Mouse (Mus musculus) forebrain, embryonic 13.5 days (tissue): ENCODE data around the gene Gngt2. TPM values are rescaled to one million over a fixed set of nuclear protein-coding genes. Genes with fewer than 3 reads are reported as not detected.

Source experiments
- ATAC-seq: fragments of 200-750 bp; cut with Nextera tagmentation; 2 replicates; pipeline ENCODE4 v1.8.0; 2017
- H3K27ac ChIP-seq: fragments of 300-500 bp; sonication (generic); 2 replicates; pipeline ENCODE4 v1.5.1; 2015; ENCODE audit warnings: inconsistent platforms, mild to moderate bottlenecking, moderate library complexity
- H3K27me3 ChIP-seq: fragments of 300-500 bp; sonication (generic); 2 replicates; pipeline ENCODE4 v1.6.1; 2015; ENCODE audit warnings: mild to moderate bottlenecking, inconsistent platforms
- H3K36me3 ChIP-seq: fragments of 300-500 bp; sonication (generic); 2 replicates; pipeline ENCODE4 v1.6.1; 2015; ENCODE audit warnings: mild to moderate bottlenecking, inconsistent platforms; ENCODE audit not compliant: poor library complexity, severe bottlenecking
- H3K4me1 ChIP-seq: fragments of 300-500 bp; sonication (generic); 2 replicates; pipeline ENCODE4 v1.6.1; 2015; ENCODE audit warnings: inconsistent platforms
- H3K4me2 ChIP-seq: fragments of 300-500 bp; sonication (generic); 2 replicates; pipeline ENCODE4 v1.6.1; 2015; ENCODE audit warnings: inconsistent platforms, mild to moderate bottlenecking, moderate library complexity
- H3K4me3 ChIP-seq: fragments of 300-500 bp; sonication (generic); 2 replicates; pipeline ENCODE4 v1.5.1; 2015; ENCODE audit warnings: mild to moderate bottlenecking, inconsistent platforms
- H3K9ac ChIP-seq: fragments of 300-500 bp; sonication (generic); 2 replicates; pipeline ENCODE4 v1.6.1; 2015; ENCODE audit warnings: mild to moderate bottlenecking, inconsistent platforms
- H3K9me3 ChIP-seq: fragments of 300-500 bp; sonication (generic); replicated peaks from 2 replicates; pipeline ENCODE4 v1.6.1; 2016; ENCODE audit warnings: inconsistent platforms
- WGBS: fragments of 180-500 bp; shearing (Covaris S2); methylation state at CpG from one replicate; pipeline ENCODE4 v1.1.7; 2015; 5-methylcytosine and 5-hydroxymethylcytosine counted together
- polyA plus RNA-seq: library from polyadenylated mRNA; unstranded; fragments of >200 nt; fragmentation: Nextera tagmentation; extraction: Ambion mirVana; gene quantifications from 2 replicates; pipeline ENCODE4 v1.2.1, GENCODE M21; 2015

Gene Gngt2
- 1.4 and 2.8 TPM in 2 replicates for polyA plus RNA-seq

- H3K27me3 ChIP-seq: peaks cover 80% of the 10 kb centered on the region
- no peak for ATAC-seq
- 66% methylated on average over 10 of the region's 10 CpGs for WGBS
Measured at GRCm38 (mm10) chr11:95837059-95837458, at the start of gene Gngt2. Gene Gngt2 (plus strand): TSS chr11:95837216.

GRCm38 (mm10) chr11:95789451-95789891 is 47.5 kb upstream of the Gngt2 start:
- H3K27me3 ChIP-seq: no peaks in the 10 kb centered on the region
- H3K27ac ChIP-seq: no peak overlapping the region
- H3K4me1 ChIP-seq: no peaks in the 10 kb centered on the region
- no peak overlapping the region for H3K4me3 ChIP-seq
- H3K36me3 ChIP-seq: no peaks in the 10 kb centered on the region
- no peak for ATAC-seq
- no peak overlapping the region for H3K4me2 ChIP-seq
- H3K9me3 ChIP-seq: no peaks in the 10 kb centered on the region
- no peak overlapping the region for H3K9ac ChIP-seq
- 91% methylated on average over 8 of the region's 8 CpGs for WGBS

More at GRCm38 (mm10) chr11:95837059-95837458, at the start of gene Gngt2:
- Histone ChIP-seq H3K9ac (no peak within 1 kb of the TSS), H3K9me3 (no peaks in the 10 kb centered on the region), H3K4me3 (no peak within 1 kb of the TSS), H3K27ac (no peak within 1 kb of the TSS), H3K4me1 (peaks cover 20% of the 10 kb centered on the region), H3K36me3 (no peaks in the 10 kb centered on the region), H3K4me2 (no peak within 1 kb of the TSS)

GRCm38 (mm10) chr11:95791787-95792186 is 45.2 kb upstream of the Gngt2 start:
- H3K4me2 ChIP-seq: no peak overlapping the region
- no peaks in the 10 kb centered on the region for H3K36me3 ChIP-seq
- H3K27ac ChIP-seq: no peak overlapping the region
- no peak overlapping the region for H3K9ac ChIP-seq
- ATAC-seq: no peak
- H3K9me3 ChIP-seq: no peaks in the 10 kb centered on the region
- H3K27me3 ChIP-seq: peaks cover 14% of the 10 kb centered on the region
- peaks cover 8% of the 10 kb centered on the region for H3K4me1 ChIP-seq
- no peak overlapping the region for H3K4me3 ChIP-seq
- WGBS: 82% methylated on average over 13 of the region's 13 CpGs

GRCm38 (mm10) chr11:95792950-95793509 is 44.0 kb upstream of the Gngt2 start:
- Histone ChIP-seq H3K9me3 (no peaks in the 10 kb centered on the region), H3K9ac (no peak overlapping the region), H3K4me1 (peaks cover 11% of the 10 kb centered on the region), H3K27me3 (peaks cover 24% of the 10 kb centered on the region), H3K4me2 (no peak overlapping the region), H3K4me3 (no peak overlapping the region), H3K36me3 (no peaks in the 10 kb centered on the region), H3K27ac (no peak overlapping the region)
- ATAC-seq: no peak
- WGBS: 92% methylated on average over 8 of the region's 8 CpGs

- WGBS: 80% methylated on average over 5 of the region's 5 CpGs
- Histone ChIP-seq H3K9ac (no peak overlapping the region), H3K27me3 (peaks cover 31% of the 10 kb centered on the region), H3K4me3 (no peak overlapping the region), H3K27ac (no peak overlapping the region), H3K9me3 (no peaks in the 10 kb centered on the region), H3K4me1 (peaks cover 11% of the 10 kb centered on the region), H3K36me3 (no peaks in the 10 kb centered on the region), H3K4me2 (no peak overlapping the region)
- no peak for ATAC-seq
Measured at GRCm38 (mm10) chr11:95794201-95794600, 42.8 kb upstream of the Gngt2 start.

- no peaks in the 10 kb centered on the region for H3K9me3 ChIP-seq
- 78% methylated on average over 5 of the region's 5 CpGs for WGBS
- H3K4me1 ChIP-seq: peaks cover 11% of the 10 kb centered on the region
- H3K36me3 ChIP-seq: no peaks in the 10 kb centered on the region
- no peak overlapping the region for H3K4me2 ChIP-seq
- no peak for ATAC-seq
- peaks cover 31% of the 10 kb centered on the region for H3K27me3 ChIP-seq
- no peak overlapping the region for H3K27ac ChIP-seq
- no peak overlapping the region for H3K4me3 ChIP-seq
- H3K9ac ChIP-seq: no peak overlapping the region
Measured at GRCm38 (mm10) chr11:95795582-95795981, 41.4 kb upstream of the Gngt2 start.

GRCm38 (mm10) chr11:95805010-95805409 is 32.0 kb upstream of the Gngt2 start:
- Histone ChIP-seq H3K9ac (no peak overlapping the region), H3K4me2 (no peak overlapping the region), H3K4me3 (no peak overlapping the region), H3K4me1 (no peaks in the 10 kb centered on the region), H3K27ac (no peak overlapping the region), H3K9me3 (peaks cover 7% of the 10 kb centered on the region), H3K27me3 (no peaks in the 10 kb centered on the region), H3K36me3 (no peaks in the 10 kb centered on the region)
- ATAC-seq: no peak
- 80% methylated on average over 5 of the region's 5 CpGs for WGBS

GRCm38 (mm10) chr11:95805527-95805926 is 31.5 kb upstream of the Gngt2 start:
- Histone ChIP-seq H3K4me3 (no peak overlapping the region), H3K27ac (no peak overlapping the region), H3K9ac (0 out of 2 replicates have a peak overlapping the region, but pooled peaks have one; percentile 5), H3K4me1 (no peaks in the 10 kb centered on the region), H3K9me3 (peaks cover 7% of the 10 kb centered on the region), H3K36me3 (no peaks in the 10 kb centered on the region), H3K27me3 (no peaks in the 10 kb centered on the region), H3K4me2 (no peak overlapping the region)
- no peak for ATAC-seq
- WGBS: 51% methylated on average over 3 of the region's 3 CpGs

GRCm38 (mm10) chr11:95807884-95808283 is 29.1 kb upstream of the Gngt2 start:
- no peak overlapping the region for H3K4me3 ChIP-seq
- H3K27me3 ChIP-seq: no peaks in the 10 kb centered on the region
- no peak overlapping the region for H3K9ac ChIP-seq
- no peaks in the 10 kb centered on the region for H3K4me1 ChIP-seq
- 89% methylated on average over 5 of the region's 5 CpGs for WGBS
- ATAC-seq: no peak
- H3K36me3 ChIP-seq: no peaks in the 10 kb centered on the region
- H3K27ac ChIP-seq: no peak overlapping the region
- H3K4me2 ChIP-seq: no peak overlapping the region
- peaks cover 7% of the 10 kb centered on the region for H3K9me3 ChIP-seq

- no peaks in the 10 kb centered on the region for H3K36me3 ChIP-seq
- no peak overlapping the region for H3K27ac ChIP-seq
- no peaks in the 10 kb centered on the region for H3K27me3 ChIP-seq
- no peak overlapping the region for H3K4me3 ChIP-seq
- WGBS: 87% methylated on average over 5 of the region's 5 CpGs
- H3K4me1 ChIP-seq: no peaks in the 10 kb centered on the region
- no peak for ATAC-seq
- H3K9ac ChIP-seq: no peak overlapping the region
- no peak overlapping the region for H3K4me2 ChIP-seq
- peaks cover 7% of the 10 kb centered on the region for H3K9me3 ChIP-seq
Measured at GRCm38 (mm10) chr11:95808448-95809011, 28.5 kb upstream of the Gngt2 start.

GRCm38 (mm10) chr11:95809603-95810002 is 27.4 kb upstream of the Gngt2 start:
- no peaks in the 10 kb centered on the region for H3K4me1 ChIP-seq
- 16% methylated on average over 5 of the region's 5 CpGs for WGBS
- H3K4me2 ChIP-seq: no peak overlapping the region
- ATAC-seq: no peak
- no peak overlapping the region for H3K9ac ChIP-seq
- H3K36me3 ChIP-seq: no peaks in the 10 kb centered on the region
- H3K27ac ChIP-seq: no peak overlapping the region
- no peak overlapping the region for H3K4me3 ChIP-seq
- no peaks in the 10 kb centered on the region for H3K27me3 ChIP-seq
- H3K9me3 ChIP-seq: peaks cover 7% of the 10 kb centered on the region

- ATAC-seq: no peak
- Histone ChIP-seq H3K9me3 (peaks cover 7% of the 10 kb centered on the region), H3K36me3 (no peaks in the 10 kb centered on the region), H3K4me3 (no peak overlapping the region), H3K27ac (no peak overlapping the region), H3K4me1 (no peaks in the 10 kb centered on the region), H3K4me2 (no peak overlapping the region), H3K9ac (no peak overlapping the region), H3K27me3 (no peaks in the 10 kb centered on the region)
- 65% methylated on average over 7 of the region's 7 CpGs for WGBS
Measured at GRCm38 (mm10) chr11:95810828-95811227, 26.2 kb upstream of the Gngt2 start.

GRCm38 (mm10) chr11:95811741-95812140 is 25.3 kb upstream of the Gngt2 start:
- WGBS: 83% methylated on average over 6 of the region's 6 CpGs

More at GRCm38 (mm10) chr11:95811741-95812140, 25.3 kb upstream of the Gngt2 start:
- ATAC-seq: no peak
- H3K27me3 ChIP-seq: no peaks in the 10 kb centered on the region
- H3K36me3 ChIP-seq: no peaks in the 10 kb centered on the region
- H3K4me1 ChIP-seq: no peaks in the 10 kb centered on the region
- no peak overlapping the region for H3K27ac ChIP-seq
- peaks cover 7% of the 10 kb centered on the region for H3K9me3 ChIP-seq
- no peak overlapping the region for H3K9ac ChIP-seq
- H3K4me2 ChIP-seq: no peak overlapping the region
- H3K4me3 ChIP-seq: no peak overlapping the region
